Mouse (Mus musculus) cerebellum, adult 2 months (tissue): ENCODE measurements around the gene Dlx2. TPM values are rescaled to one million over a fixed set of nuclear protein-coding genes. Genes with fewer than 3 reads are reported as not detected.
A peak's percentile ranks its signal among the peaks of the same experiment; 100 is the strongest.

Experiments used
- DNase-seq, 2 experiments: peaks; one replicate each; pipeline ENCODE4 v3.0.0; 2021
- H3K27ac ChIP-seq: fragments of 200-500 bp; 2 replicates; pipeline ENCODE4 v1.5.1; 2012; ENCODE audit warnings: low read length, control low read depth, inconsistent platforms; ENCODE audit not compliant: insufficient read depth
- H3K27me3 ChIP-seq: fragments of 200-500 bp; 2 replicates; pipeline ENCODE4 v1.6.1; 2012; ENCODE audit warnings: inconsistent platforms, mild to moderate bottlenecking, low read length, moderate library complexity; ENCODE audit not compliant: control insufficient read depth, insufficient read depth
- H3K4me1 ChIP-seq: fragments of 200-500 bp; 2 replicates; pipeline ENCODE4 v1.6.1; 2011; ENCODE audit warnings: low read length; ENCODE audit not compliant: control insufficient read depth, insufficient read depth
- H3K4me3 ChIP-seq: fragments of 200-500 bp; replicated peaks from 2 replicates; pipeline ENCODE3; 2011; ENCODE audit warnings: mild to moderate bottlenecking, low read depth, low read length, control low read depth; ENCODE audit not compliant: insufficient read depth
- CTCF ChIP-seq: fragments of 200-500 bp; IDR thresholded peaks from 2 replicates; pipeline ENCODE4 v1.5.1; 2011; ENCODE audit warnings: low read depth, mild to moderate bottlenecking, control low read depth, low read length, moderate library complexity, borderline replicate concordance; ENCODE audit not compliant: insufficient read depth
- POLR2A ChIP-seq: fragments of 200-500 bp; IDR thresholded peaks from 2 replicates; pipeline ENCODE4 v1.6.1; 2011; ENCODE audit warnings: low read length, control low read depth, borderline replicate concordance; ENCODE audit not compliant: insufficient read depth
- WGBS: fragments of 180-500 bp; shearing (Covaris S2); methylation state at CpG from one replicate; pipeline ENCODE4 v1.1.7; 2018; 5-methylcytosine and 5-hydroxymethylcytosine counted together
- polyA plus RNA-seq: library from polyadenylated mRNA; depleted of rRNA; stranded (reverse); fragments of >200 nt; gene quantifications from 2 replicates; pipeline ENCODE4 v1.2.3, GENCODE M21; 2012

The Dlx2 gene
- polyA plus RNA-seq, 1 experiment, result not detected

GRCm38 (mm10) chr2:71543948-71544347 is 2.6 kb downstream of the Dlx2 start:
- Histone ChIP-seq H3K4me3 (no peak overlapping the region), H3K27me3 (peaks cover 41% of the 10 kb centered on the region; the same call in 1 of the 2 replicates), H3K27ac (no peak overlapping the region), H3K4me1 (peaks cover 11% of the 10 kb centered on the region; the same call in 1 of the 2 replicates)
- 8% methylated on average over 20 of the region's 20 CpGs for WGBS
- DNase-seq, result peak in 1 of 2 experiments; percentile 23
- no peak for TF ChIP-seq POLR2A
- TF ChIP-seq CTCF, result no peak

- no peak overlapping the region for H3K27ac ChIP-seq
- peak in 1 of 2 experiments; percentile 12 for DNase-seq
- WGBS, result 12% methylated on average over 9 of the region's 9 CpGs
- no peak for TF ChIP-seq CTCF
- TF ChIP-seq POLR2A, result no peak
- peaks cover 11% of the 10 kb centered on the region; the same call in 1 of the 2 replicates for H3K4me1 ChIP-seq
- H3K27me3 ChIP-seq, result peaks cover 41% of the 10 kb centered on the region; the same call in 1 of the 2 replicates
- no peak overlapping the region for H3K4me3 ChIP-seq
These were observed 3.0 kb downstream of the Dlx2 start for GRCm38 (mm10) chr2:71543531-71543930.

- peak in 1 of 2 experiments; percentile 27 for DNase-seq
- TF ChIP-seq POLR2A, result no peak
- no peak for TF ChIP-seq CTCF
- 2% methylated on average over 30 of the region's 30 CpGs for WGBS
- Histone ChIP-seq H3K27me3 (peaks cover 43% of the 10 kb centered on the region; the same call in 1 of the 2 replicates), H3K27ac (no peak overlapping the region), H3K4me3 (no peak overlapping the region), H3K4me1 (peaks cover 11% of the 10 kb centered on the region; the same call in 1 of the 2 replicates)
These were observed 3.7 kb downstream of the Dlx2 start for GRCm38 (mm10) chr2:71542816-71543301.

- H3K27me3 ChIP-seq, result peaks cover 45% of the 10 kb centered on the region; the same call in 1 of the 2 replicates
- no peak for TF ChIP-seq CTCF
- TF ChIP-seq POLR2A, result no peak
- 17% methylated on average over 11 of the region's 11 CpGs for WGBS
- peaks cover 11% of the 10 kb centered on the region; the same call in 1 of the 2 replicates for H3K4me1 ChIP-seq
- no peak for DNase-seq
- H3K4me3 ChIP-seq, result no peak overlapping the region
- H3K27ac ChIP-seq, result no peak overlapping the region
These were observed 4.2 kb downstream of the Dlx2 start for GRCm38 (mm10) chr2:71542227-71542815.

- Histone ChIP-seq H3K4me3 (no peak overlapping the region), H3K27me3 (peaks cover 39% of the 10 kb centered on the region; the same call in 1 of the 2 replicates), H3K27ac (no peak overlapping the region), H3K4me1 (peaks cover 11% of the 10 kb centered on the region; the same call in 1 of the 2 replicates)
- WGBS, result 6% methylated on average over 37 of the region's 37 CpGs
- DNase-seq, result no peak
- no peak for TF ChIP-seq POLR2A
- no peak for TF ChIP-seq CTCF
These were observed 4.9 kb downstream of the Dlx2 start for GRCm38 (mm10) chr2:71541418-71542226.

GRCm38 (mm10) chr2:71540611-71541417 is 5.7 kb downstream of the Dlx2 start:
- Histone ChIP-seq H3K4me1 (peaks cover 7% of the 10 kb centered on the region; the same call in 1 of the 2 replicates), H3K27me3 (peaks cover 39% of the 10 kb centered on the region; the same call in 1 of the 2 replicates), H3K4me3 (no peak overlapping the region), H3K27ac (no peak overlapping the region)
- TF ChIP-seq CTCF (no peak), POLR2A (no peak)
- 2% methylated on average over 48 of the region's 48 CpGs for WGBS
- DNase-seq, result peak in 1 of 2 experiments; percentile 23

- Histone ChIP-seq H3K4me3 (no peak overlapping the region), H3K27ac (no peak overlapping the region), H3K4me1 (0 out of 2 replicates have a peak, but pooled peaks cover 2% of the 10 kb centered on the region), H3K27me3 (peaks cover 28% of the 10 kb centered on the region; the same call in 1 of the 2 replicates)
- under 1% methylated on average over 20 of the region's 20 CpGs for WGBS
- no peak for DNase-seq
- TF ChIP-seq CTCF (no peak), POLR2A (no peak)
These were observed 12.1 kb downstream of the Dlx2 start for GRCm38 (mm10) chr2:71534242-71535052.
